Mouse (Mus musculus) testis, adult 2 months (tissue): ENCODE data around the gene Ret. TPM values are rescaled to one million over a fixed set of nuclear protein-coding genes. Genes with fewer than 3 reads are reported as not detected.

Source experiments
- H3K27ac ChIP-seq: fragments of 200-500 bp; 2 replicates; pipeline ENCODE4 v1.5.1; 2012; ENCODE audit warnings: low read depth, low read length; ENCODE audit not compliant: control insufficient read depth, insufficient read depth
- H3K27me3 ChIP-seq: fragments of 200-500 bp; 2 replicates; pipeline ENCODE4 v1.6.1; 2012; ENCODE audit warnings: mild to moderate bottlenecking, low read length, moderate library complexity; ENCODE audit not compliant: control insufficient read depth, insufficient read depth
- H3K36me3 ChIP-seq: fragments of 200-500 bp; 2 replicates; pipeline ENCODE4 v1.6.1; 2012; ENCODE audit warnings: mild to moderate bottlenecking, low read length; ENCODE audit not compliant: control insufficient read depth, insufficient read depth
- H3K4me1 ChIP-seq: fragments of 200-500 bp; 2 replicates; pipeline ENCODE4 v1.6.1; 2012; ENCODE audit warnings: low read length; ENCODE audit not compliant: control insufficient read depth, insufficient read depth
- H3K4me3 ChIP-seq: fragments of 200-500 bp; 2 replicates; pipeline ENCODE4 v1.5.1; 2012; ENCODE audit warnings: low read depth, mild to moderate bottlenecking, low read length, moderate library complexity, mixed read lengths; ENCODE audit not compliant: control insufficient read depth
- CTCF ChIP-seq: fragments of 200-500 bp; IDR thresholded peaks from 2 replicates; pipeline ENCODE4 v1.5.1; 2012; ENCODE audit warnings: low read depth, mild to moderate bottlenecking, inconsistent platforms, low read length, moderate library complexity; ENCODE audit not compliant: control insufficient read depth, insufficient read depth, insufficient replicate concordance
- POLR2A ChIP-seq: fragments of 200-500 bp; IDR thresholded peaks from 2 replicates; pipeline ENCODE4 v1.6.1; 2012; ENCODE audit warnings: low read depth, mild to moderate bottlenecking, inconsistent platforms, low read length, moderate library complexity; ENCODE audit not compliant: control insufficient read depth
- polyA plus RNA-seq: library from polyadenylated mRNA; depleted of rRNA; stranded (reverse); fragments of >200 nt; gene quantifications from 2 replicates; pipeline ENCODE4 v1.2.3, GENCODE M21; 2012; rRNA removed

Ret gene
- polyA plus RNA-seq, 1 experiment = 0.81 TPM

GRCm38 (mm10) chr6:118122767-118123166, 74.8 kb downstream of the Ret start:
- Histone ChIP-seq H3K4me3 (no peak overlapping the region), H3K4me1 (no peaks in the 10 kb centered on the region), H3K27ac (no peak overlapping the region), H3K36me3 (peaks cover 2% of the 10 kb centered on the region), H3K27me3 (no peaks in the 10 kb centered on the region)
- TF ChIP-seq CTCF = no peak
- TF ChIP-seq POLR2A = no peak

- Histone ChIP-seq H3K4me3 (no peak overlapping the region), H3K27me3 (no peaks in the 10 kb centered on the region), H3K4me1 (no peaks in the 10 kb centered on the region), H3K27ac (no peak overlapping the region), H3K36me3 (no peaks in the 10 kb centered on the region)
- no peak for TF ChIP-seq POLR2A
Observed at GRCm38 (mm10) chr6:118111810-118112209, 85.7 kb downstream of the Ret start.

Other genes starting within 250 kb of the Ret start
- gene Rasgef1a, start 186.3 kb downstream of the Ret start, polyA plus RNA-seq = 0.02 and 0.05 TPM in 2 replicates
- gene Csgalnact2, start 58.6 kb downstream of the Ret start, polyA plus RNA-seq = 0.91 and 1.1 TPM in 2 replicates
- gene Bms1, start 221.8 kb upstream of the Ret start, polyA plus RNA-seq = 17.8 and 20.6 TPM in 2 replicates